Mouse (Mus musculus) urinary bladder, postnatal 4 days (tissue): ENCODE data around the gene Cnot1.

ENCODE experiments used
- DNase-seq, 2 experiments: peaks; one replicate each; pipeline ENCODE4 v3.0.0; 2021 to 2022; ENCODE audit warnings: low spot score in 2 of 2

Cnot1 gene

DNA sequence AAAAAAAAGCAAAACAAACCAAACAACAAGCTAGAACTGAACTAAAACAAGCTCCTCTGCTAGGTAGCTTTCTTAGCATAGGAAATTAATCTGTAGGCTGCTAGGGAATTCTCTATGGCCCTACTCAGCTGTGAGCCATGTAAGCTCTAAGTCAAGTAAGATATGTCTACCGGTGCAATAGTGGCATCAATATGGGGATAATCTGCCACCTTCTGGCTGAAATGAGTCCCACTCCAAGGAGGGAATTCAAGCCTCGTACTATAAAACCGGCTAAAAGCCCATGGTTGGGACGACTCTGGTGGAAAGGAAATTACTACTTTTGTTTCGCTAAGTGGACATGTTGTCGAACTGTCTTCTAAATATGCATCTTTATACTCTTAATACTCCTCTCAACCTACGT is 68.7 kb downstream of the Cnot1 start:
- DNase-seq, result no peak

DNA sequence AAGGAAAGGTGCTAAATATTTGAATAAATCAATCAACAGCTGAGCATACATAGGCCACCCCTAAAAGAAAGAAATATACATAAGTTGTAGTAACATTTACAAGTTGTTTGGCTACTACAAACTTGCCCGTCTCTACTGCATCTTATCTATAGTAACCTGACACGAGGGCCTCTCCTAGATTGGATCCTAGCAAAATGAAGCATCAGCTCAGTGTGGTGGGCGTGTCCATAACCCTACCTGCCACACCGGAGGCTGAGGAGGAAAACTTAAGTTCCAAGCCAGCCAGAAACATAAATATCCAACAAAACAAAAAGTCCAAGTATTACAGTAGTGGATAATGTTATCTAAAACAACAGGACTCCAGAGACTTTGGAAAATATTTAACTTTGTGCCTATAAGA is 79.6 kb downstream of the Cnot1 start:
- no peak for DNase-seq

DNA sequence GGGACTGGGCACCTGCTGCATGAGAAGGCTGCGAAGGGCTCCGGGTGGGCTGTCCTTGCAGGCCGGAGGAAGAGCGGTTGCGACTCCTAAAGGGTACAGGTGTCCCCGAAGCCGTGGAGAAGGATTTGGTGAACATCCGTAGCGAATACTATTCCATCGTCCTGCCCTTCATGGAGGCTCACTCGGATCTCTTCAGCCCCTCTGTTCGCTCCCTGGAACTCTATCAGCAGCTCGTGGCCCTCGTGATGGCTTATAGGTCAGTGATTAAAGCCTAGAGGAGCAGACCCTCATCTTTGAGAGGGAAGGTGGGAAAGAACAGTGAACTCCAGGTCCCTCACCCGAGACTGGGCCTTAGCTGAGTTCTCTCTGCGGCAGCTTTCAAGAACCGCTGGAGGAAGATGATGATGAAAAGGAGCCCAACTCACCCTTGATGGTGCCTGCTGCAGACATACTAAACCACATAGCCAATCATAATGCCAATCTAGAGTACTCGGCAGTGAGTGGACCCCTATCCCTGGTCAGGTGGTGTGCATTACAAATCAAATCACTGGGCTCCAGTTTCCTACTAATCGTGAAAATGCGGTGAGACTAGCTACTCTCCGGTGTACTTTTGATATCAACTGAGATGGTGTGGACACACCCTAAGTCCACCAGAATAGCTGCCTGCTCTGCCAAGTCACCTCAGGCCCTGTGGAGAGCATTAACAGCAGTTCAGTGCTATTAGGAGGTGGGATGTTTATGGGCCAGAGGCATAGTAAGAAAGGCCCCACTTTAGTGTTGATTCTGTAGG is 90.5 kb downstream of the Cnot1 start:
- no peak for DNase-seq

DNA sequence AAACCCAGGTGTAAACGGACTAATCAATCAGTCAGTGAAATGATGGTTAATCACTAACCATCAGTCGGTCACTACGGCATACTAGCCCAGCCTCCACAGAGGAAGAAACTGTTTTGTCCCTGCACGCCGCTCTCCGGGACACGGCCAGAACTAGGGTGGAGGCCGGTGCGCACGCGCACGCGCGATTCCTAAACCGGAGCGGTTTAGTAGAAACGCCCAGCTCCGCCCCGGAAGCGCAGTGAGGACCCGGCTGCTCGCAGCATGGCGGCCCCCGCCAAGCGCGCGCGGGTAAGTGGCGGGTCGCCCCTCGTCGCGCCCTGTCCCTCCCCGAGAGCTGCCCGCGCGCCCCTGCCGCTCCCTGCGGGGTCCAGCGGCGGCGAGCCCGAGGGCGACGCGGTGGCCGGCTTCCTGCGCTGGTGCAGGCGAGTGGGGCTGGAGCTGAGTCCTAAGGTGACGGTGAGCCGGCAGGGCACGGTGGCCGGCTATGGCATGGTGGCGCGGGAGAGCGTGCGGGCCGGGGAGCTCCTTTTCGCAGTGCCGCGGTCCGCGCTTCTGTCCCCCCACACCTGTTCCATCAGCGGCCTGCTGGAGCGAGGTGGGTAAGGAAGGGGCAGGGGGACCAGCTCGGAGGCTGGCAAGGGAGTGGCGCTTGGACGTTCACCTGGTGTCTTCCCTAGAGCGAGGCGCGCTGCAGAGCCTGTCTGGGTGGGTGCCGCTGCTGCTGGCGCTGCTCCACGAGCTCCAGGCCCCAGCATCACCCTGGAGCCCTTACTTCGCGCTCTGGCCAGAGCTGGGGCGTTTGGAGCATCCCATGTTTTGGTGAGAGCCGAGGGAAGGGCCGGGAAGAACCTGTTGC is 91.4 kb downstream of the Cnot1 start, which contains the start of gene Setd6:
Setd6 (plus strand) TSS at position 206 of the 856 bp plus-strand sequence.
- peak; percentile 68 to 83 for DNase-seq

DNA sequence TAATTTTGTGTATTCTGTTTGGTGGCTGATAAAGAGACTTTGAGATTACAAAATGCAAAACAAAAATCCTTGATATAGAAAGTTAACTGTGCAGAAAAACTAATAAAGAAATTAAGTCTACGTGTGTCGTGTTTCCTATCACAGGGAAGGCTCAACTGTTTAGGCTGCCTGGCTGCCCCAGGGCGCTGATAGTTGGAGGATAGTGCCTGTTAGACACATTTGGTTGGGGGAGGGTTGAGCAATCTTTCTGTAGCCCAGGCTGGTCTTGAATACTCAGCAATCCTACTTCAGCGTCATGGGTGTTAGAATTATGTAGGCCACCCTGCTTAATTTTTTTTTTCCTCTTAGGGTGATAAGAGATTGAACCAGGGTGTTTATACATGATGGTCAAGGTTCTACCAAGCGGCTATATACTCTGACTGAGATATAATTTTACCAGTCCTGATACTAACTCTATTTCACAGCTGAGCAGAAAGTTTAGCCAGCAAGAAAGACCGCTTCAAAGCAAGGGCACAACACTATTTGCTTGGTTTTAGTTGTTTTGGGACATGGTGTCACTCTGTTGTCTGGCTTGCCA is 92.3 kb downstream of the Cnot1 start:
- no peak for DNase-seq

DNA sequence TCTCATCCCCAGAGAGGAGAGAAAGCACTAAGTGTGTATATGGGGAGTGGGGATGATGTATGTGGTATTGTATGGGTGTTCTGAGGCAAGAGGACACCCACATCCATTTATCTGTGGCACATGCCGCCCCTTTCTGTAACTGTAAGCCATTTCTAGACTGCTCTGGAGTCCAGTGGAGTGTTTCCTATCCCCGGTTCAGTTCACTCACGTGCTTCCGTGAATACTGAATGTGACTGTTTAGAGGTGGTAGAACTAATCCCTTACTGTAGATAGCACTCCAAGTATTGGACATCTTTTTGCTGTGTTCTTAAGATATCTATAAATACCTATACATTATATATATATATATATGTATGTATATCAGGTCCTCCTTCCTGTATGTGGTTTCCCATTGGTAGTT is 92.9 kb downstream of the Cnot1 start:
- DNase-seq, result no peak

DNA sequence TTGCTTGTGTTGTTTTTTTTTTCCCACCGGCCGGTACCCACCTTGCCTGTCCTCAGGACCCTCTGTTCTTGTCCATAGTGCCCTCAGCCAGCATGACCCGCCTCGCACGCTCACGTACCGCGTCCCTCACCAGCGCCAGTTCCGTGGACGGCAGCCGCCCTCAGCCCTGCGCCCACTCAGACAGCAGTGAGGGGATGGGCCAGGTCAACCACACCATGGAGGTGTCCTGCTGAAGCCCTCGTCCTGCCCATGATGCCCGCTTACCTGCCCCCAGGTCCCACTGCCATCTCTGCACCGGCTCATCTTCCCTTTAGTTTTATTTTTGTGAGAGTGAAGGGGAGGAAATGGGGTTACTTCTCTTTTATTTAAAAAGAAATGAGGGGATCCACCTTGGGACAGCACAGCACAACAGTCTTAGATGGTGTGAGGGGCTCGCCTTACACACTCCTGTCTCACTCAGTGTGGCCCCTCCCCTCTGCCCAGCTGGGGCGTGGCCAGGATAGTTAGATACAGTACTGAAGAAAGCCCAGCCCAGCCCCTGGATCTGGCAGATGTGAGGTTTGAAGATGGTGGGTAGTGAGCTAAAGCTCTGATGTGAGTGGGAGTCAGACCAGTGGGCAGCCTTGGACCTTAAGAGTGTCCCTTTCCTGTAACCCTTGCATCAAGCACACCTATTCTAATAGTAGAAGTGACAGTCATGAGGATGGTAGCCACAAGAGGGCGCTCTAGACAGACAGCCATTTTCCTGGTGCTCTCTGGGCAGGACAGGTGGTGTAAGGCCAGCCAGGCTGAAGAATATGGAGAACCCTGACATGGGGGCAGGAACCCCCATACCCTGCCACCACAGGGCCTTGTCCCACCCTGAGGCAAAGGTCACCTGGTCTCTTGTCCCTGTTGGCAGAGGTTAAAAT is 93.9 kb downstream of the Cnot1 start:
- DNase-seq, result no peak

DNA sequence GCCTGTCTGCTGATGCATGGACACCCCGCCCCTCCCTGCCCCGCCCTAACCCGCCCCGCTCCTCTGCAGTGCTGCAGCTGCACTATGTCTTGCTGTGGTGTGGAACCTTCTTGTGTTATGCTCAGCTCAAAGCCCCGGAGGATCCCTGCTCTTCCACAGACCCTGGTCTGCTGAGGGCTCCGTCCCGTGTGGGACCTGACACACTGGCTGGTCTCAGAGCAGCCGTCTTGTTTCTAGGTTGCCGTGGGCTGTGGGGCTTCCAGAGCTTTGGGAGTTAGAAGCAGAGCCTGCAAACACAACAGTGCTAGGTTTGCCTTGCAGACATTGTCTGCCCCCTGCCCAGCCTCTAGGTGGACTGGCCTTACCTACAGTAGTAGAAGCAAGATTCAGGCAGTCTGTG is 94.9 kb downstream of the Cnot1 start:
- DNase-seq, result no peak

DNA sequence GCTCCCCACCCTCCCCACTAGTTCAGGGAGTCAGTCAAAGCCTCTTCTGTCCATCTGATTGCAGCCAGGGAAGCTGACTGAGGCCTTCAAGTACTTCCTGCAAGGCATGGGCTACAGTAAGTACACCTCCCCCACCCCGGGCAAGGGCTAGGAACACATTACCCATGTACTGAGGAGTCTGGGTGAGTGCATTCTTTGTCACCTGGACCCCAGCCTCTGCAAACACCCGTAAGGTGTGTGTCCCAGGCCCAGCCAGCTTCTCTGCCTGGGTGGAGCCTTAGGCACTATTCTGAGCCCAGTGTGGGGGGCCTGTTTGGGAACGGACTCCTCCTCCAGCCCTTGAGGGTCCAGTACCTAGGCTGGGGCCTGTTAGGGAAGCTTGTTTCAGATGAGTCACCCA is 96.2 kb downstream of the Cnot1 start:
- peak in 1 of 2 experiments; percentile 16 for DNase-seq

DNA sequence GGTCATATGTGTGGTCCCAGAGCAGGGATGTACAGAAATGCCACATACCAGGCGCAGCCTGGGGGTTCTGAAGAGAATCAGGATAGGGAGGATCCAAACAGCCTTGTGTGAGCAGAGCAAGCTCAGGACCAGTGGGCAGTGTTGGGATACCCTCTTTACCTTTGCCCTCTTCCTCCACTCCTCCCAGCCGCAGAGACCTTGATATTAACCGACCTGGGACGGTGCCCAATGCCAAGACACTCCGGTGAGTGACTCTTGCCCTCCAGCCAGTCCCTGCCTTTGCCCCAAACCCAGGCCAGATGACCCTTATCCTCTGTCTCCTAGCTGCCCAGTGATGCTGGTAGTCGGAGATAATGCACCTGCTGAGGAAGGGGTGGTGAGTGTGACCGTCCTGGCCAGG is 97.7 kb downstream of the Cnot1 start:
- DNase-seq, result no peak

DNA sequence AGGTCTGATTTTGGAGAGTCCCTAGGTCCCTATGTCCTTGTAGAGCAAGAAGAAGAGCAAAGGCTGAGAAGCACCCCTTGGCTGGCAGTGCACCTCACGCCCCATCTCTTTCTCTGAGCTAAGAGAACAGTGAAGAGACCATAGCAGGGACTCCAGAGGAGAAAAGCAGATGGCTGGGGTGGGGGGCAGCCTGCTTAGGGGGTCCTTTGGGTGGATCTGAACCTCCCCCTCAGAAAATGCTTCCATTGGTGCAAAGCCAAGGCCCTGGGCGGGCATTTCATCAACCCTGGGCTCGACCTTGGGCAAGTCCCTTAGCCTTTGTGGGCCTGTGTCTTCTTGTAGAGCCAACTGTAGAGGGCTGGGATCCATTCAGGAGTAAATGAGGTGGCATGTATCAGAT is 102.7 kb downstream of the Cnot1 start:
- no peak for DNase-seq

DNA sequence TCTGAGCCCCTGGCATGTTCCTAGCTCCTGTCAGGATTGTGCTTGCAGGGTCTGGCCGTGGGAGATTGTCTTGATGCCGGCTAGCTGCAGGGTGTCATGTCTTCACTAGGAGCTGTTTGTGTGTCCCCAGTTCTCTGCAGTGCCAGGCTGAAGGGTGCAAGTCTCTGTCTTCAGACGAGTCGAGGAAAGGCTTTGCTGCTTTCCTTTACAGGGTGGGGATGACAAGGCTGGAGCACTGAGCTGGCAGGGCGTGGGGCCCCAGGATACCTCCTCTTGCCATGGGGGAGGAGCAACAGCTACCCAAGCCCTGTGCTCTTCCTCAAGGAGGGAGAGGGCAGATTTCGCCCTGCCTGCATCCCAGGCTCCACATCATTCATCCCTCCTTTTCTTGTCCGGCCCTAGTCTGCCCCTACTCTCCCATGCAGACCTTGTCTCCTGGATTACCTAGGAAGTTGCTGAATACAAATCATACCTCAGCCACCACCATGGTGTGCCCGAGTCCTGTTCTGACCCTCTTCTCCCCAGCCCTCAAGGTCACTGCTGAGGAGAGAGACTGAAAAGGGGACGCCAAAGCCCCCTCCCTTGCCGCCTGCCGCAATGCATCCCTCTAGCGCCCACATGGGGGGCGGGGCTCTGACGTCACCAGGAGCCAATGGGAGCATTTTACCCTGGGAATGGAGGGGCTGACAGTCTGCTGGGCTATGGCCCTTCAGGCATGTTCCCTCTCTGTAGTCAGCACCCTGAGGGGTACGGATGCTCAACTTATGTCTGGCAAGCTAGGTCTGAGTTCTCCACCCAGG is 103.6 kb downstream of the Cnot1 start:
- DNase-seq, result no peak

DNA sequence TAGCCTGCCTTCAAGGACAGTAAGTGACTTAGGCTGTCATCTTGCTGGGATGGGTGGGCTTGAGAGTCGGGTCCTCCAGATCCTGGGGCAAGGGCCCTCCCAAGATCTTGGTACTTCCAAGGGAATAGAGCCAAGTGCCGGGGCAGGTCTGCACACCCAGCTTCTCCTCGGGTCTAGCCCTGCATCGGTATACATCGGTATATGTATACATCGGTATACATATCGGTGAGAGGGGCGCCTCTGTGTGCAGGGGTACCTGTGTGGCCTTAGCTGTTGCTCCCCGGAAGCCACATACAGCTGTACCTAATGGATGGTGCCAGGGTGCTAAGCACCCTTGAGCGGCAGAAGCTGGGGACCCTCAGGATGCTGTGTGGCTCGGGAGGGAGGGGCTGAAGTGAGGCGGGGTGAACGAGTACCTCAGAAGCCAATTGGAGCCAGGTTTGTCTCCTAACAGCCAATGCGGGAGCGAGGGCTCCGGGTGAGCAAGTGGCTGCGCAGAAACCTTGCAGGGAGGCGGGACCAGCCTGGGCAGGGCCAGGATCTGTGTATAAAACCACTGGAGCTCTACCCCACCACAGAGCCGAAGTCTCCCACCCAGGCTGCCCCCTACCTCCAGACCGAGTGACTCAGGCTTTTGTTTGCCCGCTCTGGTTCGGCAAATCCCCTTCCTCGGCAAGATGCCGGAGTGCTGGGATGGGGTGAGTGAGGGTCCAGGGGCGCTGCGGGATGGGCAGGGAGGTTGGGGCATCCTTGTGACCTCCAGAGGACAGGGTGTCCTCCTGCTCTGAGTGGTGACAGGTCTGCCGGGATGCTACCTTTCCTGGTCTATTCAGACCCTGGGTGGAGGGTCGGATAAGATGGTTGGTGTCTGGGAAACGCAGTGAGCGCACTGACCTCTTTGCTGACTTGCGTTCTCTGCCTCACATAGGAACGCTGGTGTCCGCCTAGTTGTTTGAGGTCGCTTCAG is 104.5 kb downstream of the Cnot1 start:
- DNase-seq, result peak; percentile 82 to 85

DNA sequence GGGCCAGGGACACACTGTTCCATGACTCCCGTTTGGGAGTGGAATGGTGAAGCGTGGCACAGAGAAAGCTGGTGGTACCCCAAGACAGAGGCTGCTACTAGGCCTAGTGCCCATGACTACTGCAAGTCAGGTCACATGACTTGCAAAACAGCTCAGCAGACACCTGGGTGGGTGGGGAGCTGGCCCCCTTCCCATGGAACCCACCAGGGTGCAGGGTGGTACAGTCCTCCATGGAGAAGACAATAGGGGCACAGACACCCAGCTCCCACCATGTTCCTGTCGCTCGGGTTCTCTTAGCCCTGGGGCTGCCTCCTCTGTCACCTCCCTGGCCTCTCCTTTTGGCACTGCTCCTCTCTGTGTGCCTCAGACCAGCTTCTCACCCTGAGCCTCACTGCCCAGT is 105.5 kb downstream of the Cnot1 start:
- no peak for DNase-seq

DNA sequence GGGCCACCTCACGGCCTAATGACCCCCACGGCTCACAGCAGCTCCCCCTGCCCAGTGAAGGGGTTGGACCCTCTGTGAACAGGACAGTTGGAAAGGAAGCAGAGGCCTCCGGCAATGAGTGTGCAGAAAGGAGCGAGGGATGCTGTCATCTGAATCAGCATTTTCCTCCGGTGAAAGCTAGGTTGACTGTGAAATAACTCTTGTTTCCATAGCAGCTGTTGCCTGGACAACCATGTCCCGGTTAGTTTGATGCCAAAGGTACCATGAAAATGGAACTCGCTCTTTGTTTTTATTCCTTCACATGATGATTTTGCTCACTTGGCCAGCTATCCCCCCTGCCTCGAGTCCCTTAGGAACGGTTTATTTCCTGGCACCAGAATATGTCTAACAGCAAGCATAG is 107.0 kb downstream of the Cnot1 start:
- no peak for DNase-seq

DNA sequence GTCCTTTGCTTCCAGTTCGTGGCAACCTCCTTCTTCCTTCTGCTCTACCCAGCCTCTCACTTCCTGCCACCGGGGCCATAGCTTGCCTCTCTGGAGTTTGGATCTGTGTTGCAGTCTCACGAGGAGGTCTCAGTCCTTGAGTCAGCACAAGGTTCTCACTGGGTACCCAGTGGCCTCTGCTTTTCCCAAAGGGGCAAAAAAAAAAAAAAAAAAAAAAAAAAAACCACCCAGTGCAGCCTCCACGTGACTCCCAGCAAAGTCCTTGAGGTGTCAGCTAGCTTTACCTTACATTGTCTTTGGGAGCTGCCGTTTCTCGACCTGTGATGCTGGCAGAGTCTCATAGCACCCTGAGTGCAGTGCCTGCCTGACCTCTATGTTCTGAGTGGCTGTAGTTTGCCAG is 109.1 kb downstream of the Cnot1 start:
- no peak for DNase-seq

DNA sequence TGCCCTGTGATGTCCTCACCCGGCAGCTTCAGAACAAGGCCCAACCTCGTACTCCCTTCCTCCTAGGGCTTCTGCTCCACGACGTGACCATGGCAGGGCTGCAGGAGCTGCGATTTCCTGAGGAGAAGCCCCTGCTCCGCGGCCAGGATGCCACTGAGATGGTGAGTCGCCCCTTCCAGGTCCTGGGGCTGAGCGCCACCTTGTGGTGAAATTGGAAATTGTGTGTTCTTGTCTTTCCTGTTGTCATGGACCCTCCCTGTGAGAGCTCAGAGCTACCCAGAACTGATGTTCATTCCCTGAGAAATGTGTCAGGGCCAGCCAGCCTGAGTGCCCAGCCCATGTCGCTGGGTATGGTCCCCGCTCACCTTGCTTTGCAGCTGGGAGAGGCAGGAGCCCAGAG is 110.1 kb downstream of the Cnot1 start:
- peak; percentile 72 to 88 for DNase-seq

DNA sequence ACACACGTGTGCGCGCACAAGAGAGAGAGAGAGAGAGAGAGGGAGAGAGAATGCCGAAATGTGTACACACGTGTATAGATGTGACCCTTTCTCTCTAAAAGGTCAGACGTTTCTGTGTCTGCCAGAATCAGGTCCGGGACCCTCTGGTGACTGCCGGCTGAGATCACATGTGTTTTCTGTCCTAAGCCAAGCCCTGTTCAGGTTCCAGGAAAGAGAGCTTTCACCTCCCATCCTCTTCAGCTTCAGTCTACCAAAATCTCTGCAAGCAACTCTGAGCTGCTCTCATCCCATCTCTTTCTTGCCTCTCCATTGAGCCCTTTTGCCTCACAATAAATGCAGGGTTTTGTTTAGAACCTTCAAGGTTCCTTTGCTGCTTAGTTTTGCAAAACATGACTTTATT is 110.6 kb downstream of the Cnot1 start:
- DNase-seq, result no peak

DNA sequence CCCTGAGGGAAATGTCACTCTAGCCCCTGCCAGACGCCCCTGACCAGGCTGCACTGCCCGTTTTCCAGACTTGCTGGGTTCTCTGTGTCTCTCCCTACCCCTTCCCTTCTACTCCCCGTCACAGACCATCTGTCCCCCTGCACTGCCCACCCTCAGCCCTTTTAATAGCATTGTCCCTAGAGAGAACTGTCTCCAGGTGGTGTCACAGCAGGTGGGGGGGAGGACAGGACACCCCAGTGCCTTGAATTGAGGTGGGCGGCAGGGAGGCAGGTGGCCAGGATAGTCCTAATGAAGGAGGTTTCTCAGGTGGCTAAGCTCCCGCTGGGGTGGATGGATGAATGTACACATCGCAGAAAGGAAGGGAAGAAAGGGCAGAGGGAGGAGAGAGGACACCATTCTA is 112.6 kb downstream of the Cnot1 start:
- no peak for DNase-seq
